Mouse (Mus musculus) limb, embryonic 10.5 days (tissue): Measurements from ENCODE around the gene Msantd1. TPM values are rescaled to one million over a fixed set of nuclear protein-coding genes. Genes with fewer than 3 reads are reported as not detected.
"Not testable (repeated sequence)": the region's sequence is repeated elsewhere in the genome, so short reads cannot be mapped to it uniquely, and the experiment has no call there.

Experiments used
- DNase-seq: peaks from one replicate; pipeline ENCODE4 v3.0.0-alpha.2; 2017; ENCODE audit warnings: low spot score
- H3K27ac ChIP-seq: fragments of 300-500 bp; sonication (generic); 2 replicates; pipeline ENCODE4 v1.5.1; 2016; ENCODE audit warnings: mild to moderate bottlenecking
- H3K27me3 ChIP-seq: fragments of 300-500 bp; sonication (generic); 2 replicates; pipeline ENCODE4 v1.6.1; 2016; ENCODE audit warnings: low read depth, mild to moderate bottlenecking; ENCODE audit not compliant: poor library complexity, severe bottlenecking
- H3K36me3 ChIP-seq: fragments of 300-500 bp; sonication (generic); 2 replicates; pipeline ENCODE4 v1.6.1; 2016; ENCODE audit warnings: mild to moderate bottlenecking, moderate library complexity
- H3K4me1 ChIP-seq: fragments of 300-500 bp; sonication (generic); 2 replicates; pipeline ENCODE4 v1.6.1; 2016
- H3K4me3 ChIP-seq: fragments of 300-500 bp; sonication (generic); 2 replicates; pipeline ENCODE4 v1.5.1; 2016; ENCODE audit warnings: mild to moderate bottlenecking, moderate library complexity
- H3K9me3 ChIP-seq: fragments of 300-500 bp; sonication (generic); replicated peaks from 2 replicates; pipeline ENCODE4 v1.6.1; 2016; ENCODE audit warnings: mild to moderate bottlenecking
- WGBS: fragments of 180-500 bp; shearing (Covaris S2); methylation state at CpG from one replicate; pipeline ENCODE4 v1.1.7; 2016; 5-methylcytosine and 5-hydroxymethylcytosine counted together
- polyA plus RNA-seq: library from polyadenylated mRNA; unstranded; fragments of >200 nt; fragmentation: Nextera tagmentation; extraction: Ambion mirVana; gene quantifications from 2 replicates; pipeline ENCODE4 v1.2.1, GENCODE M21; 2016

The Msantd1 gene
- polyA plus RNA-seq = 0.25 and 0.46 TPM in 2 replicates

GRCm38 (mm10) chr5:34907910-34908725, at the start of gene Msantd1:
Gene Msantd1, plus strand, starts transcription at chr5:34908012.
- 87% methylated on average over 6 of the region's 6 CpGs for WGBS
- H3K9me3 ChIP-seq = no peaks in the 10 kb centered on the region
- no peaks in the 10 kb centered on the region for H3K27me3 ChIP-seq
- H3K4me3 ChIP-seq = no peak within 1 kb of the TSS
- peak within 1 kb of the TSS; percentile 30; the same call in 1 of the 2 replicates for H3K27ac ChIP-seq
- H3K4me1 ChIP-seq = no peaks in the 10 kb centered on the region
- H3K36me3 ChIP-seq = peaks cover 76% of the 10 kb centered on the region
- no peak for DNase-seq

GRCm38 (mm10) chr5:34865367-34865766, 42.4 kb upstream of the Msantd1 start:
- H3K27me3 ChIP-seq = no peaks in the 10 kb centered on the region
- 94% methylated on average over 5 of the region's 5 CpGs for WGBS
- H3K9me3 ChIP-seq = no peaks in the 10 kb centered on the region
- no peak for DNase-seq
- no peak overlapping the region for H3K27ac ChIP-seq
- peaks cover 86% of the 10 kb centered on the region for H3K36me3 ChIP-seq
- no peaks in the 10 kb centered on the region for H3K4me1 ChIP-seq
- no peak overlapping the region for H3K4me3 ChIP-seq

- not testable (repeated sequence) for H3K4me1 ChIP-seq, H3K4me3 ChIP-seq, DNase-seq, H3K9me3 ChIP-seq, H3K27me3 ChIP-seq, H3K27ac ChIP-seq
- 94% methylated on average over 3 of the region's 3 CpGs for WGBS
- peaks cover 90% of the 10 kb centered on the region for H3K36me3 ChIP-seq
Observed at GRCm38 (mm10) chr5:34880307-34880706, 27.5 kb upstream of the Msantd1 start.

GRCm38 (mm10) chr5:34881023-34881422, 26.8 kb upstream of the Msantd1 start:
- no peak overlapping the region for H3K27ac ChIP-seq
- H3K4me3 ChIP-seq = no peak overlapping the region
- peaks cover 83% of the 10 kb centered on the region for H3K36me3 ChIP-seq
- H3K27me3 ChIP-seq = no peaks in the 10 kb centered on the region
- no peak for DNase-seq
- H3K9me3 ChIP-seq = no peaks in the 10 kb centered on the region
- H3K4me1 ChIP-seq = no peaks in the 10 kb centered on the region
- 96% methylated on average over 3 of the region's 3 CpGs for WGBS

GRCm38 (mm10) chr5:34885250-34885649, 22.6 kb upstream of the Msantd1 start:
- no peaks in the 10 kb centered on the region for H3K27me3 ChIP-seq
- H3K9me3 ChIP-seq = no peaks in the 10 kb centered on the region
- no peaks in the 10 kb centered on the region for H3K4me1 ChIP-seq
- WGBS = 94% methylated on average over 3 of the region's 3 CpGs
- no peak overlapping the region for H3K4me3 ChIP-seq
- DNase-seq = no peak
- no peak overlapping the region for H3K27ac ChIP-seq
- H3K36me3 ChIP-seq = peaks cover 78% of the 10 kb centered on the region

- H3K4me3 ChIP-seq = no peak overlapping the region
- no peaks in the 10 kb centered on the region for H3K9me3 ChIP-seq
- no peaks in the 10 kb centered on the region for H3K27me3 ChIP-seq
- H3K36me3 ChIP-seq = peaks cover 88% of the 10 kb centered on the region
- H3K4me1 ChIP-seq = no peaks in the 10 kb centered on the region
- no peak overlapping the region for H3K27ac ChIP-seq
- 94% methylated on average over 4 of the region's 4 CpGs for WGBS
- DNase-seq = no peak
Observed at GRCm38 (mm10) chr5:34889252-34889651, 18.6 kb upstream of the Msantd1 start.

- Histone ChIP-seq H3K4me3 (no peak overlapping the region), H3K4me1 (no peaks in the 10 kb centered on the region), H3K27me3 (no peaks in the 10 kb centered on the region), H3K9me3 (no peaks in the 10 kb centered on the region), H3K36me3 (peaks cover 99% of the 10 kb centered on the region), H3K27ac (no peak overlapping the region)
- DNase-seq = no peak
- 86% methylated on average over 3 of the region's 3 CpGs for WGBS
Observed at GRCm38 (mm10) chr5:34896697-34897453, 10.9 kb upstream of the Msantd1 start.

- DNase-seq = no peak
- Histone ChIP-seq H3K4me3 (no peak overlapping the region), H3K36me3 (peaks cover 97% of the 10 kb centered on the region), H3K27ac (no peak overlapping the region), H3K9me3 (no peaks in the 10 kb centered on the region), H3K4me1 (no peaks in the 10 kb centered on the region), H3K27me3 (no peaks in the 10 kb centered on the region)
- 98% methylated on average over 6 of the region's 6 CpGs for WGBS
Observed at GRCm38 (mm10) chr5:34899787-34900469, 7.9 kb upstream of the Msantd1 start.

- Histone ChIP-seq H3K27ac (no peak overlapping the region), H3K9me3 (no peaks in the 10 kb centered on the region), H3K27me3 (no peaks in the 10 kb centered on the region), H3K4me1 (no peaks in the 10 kb centered on the region), H3K36me3 (peaks cover 98% of the 10 kb centered on the region), H3K4me3 (no peak overlapping the region)
- no peak for DNase-seq
Observed at GRCm38 (mm10) chr5:34902371-34902770, 5.4 kb upstream of the Msantd1 start.

- H3K4me1 ChIP-seq = no peaks in the 10 kb centered on the region
- no peak overlapping the region for H3K27ac ChIP-seq
- H3K4me3 ChIP-seq = no peak overlapping the region
- WGBS = 94% methylated on average over 5 of the region's 5 CpGs
- no peak for DNase-seq
- peaks cover 98% of the 10 kb centered on the region for H3K36me3 ChIP-seq
- no peaks in the 10 kb centered on the region for H3K9me3 ChIP-seq
- H3K27me3 ChIP-seq = no peaks in the 10 kb centered on the region
Observed at GRCm38 (mm10) chr5:34902811-34903385, 4.9 kb upstream of the Msantd1 start.

- no peak overlapping the region for H3K27ac ChIP-seq
- H3K36me3 ChIP-seq = peaks cover 97% of the 10 kb centered on the region
- H3K4me1 ChIP-seq = no peaks in the 10 kb centered on the region
- DNase-seq = no peak
- H3K4me3 ChIP-seq = no peak overlapping the region
- no peaks in the 10 kb centered on the region for H3K9me3 ChIP-seq
- no peaks in the 10 kb centered on the region for H3K27me3 ChIP-seq
Observed at GRCm38 (mm10) chr5:34904412-34904811, 3.4 kb upstream of the Msantd1 start.

GRCm38 (mm10) chr5:34907230-34907629, 582 bp upstream of the Msantd1 start:
- 93% methylated on average over 4 of the region's 4 CpGs for WGBS
- Histone ChIP-seq H3K27ac (no peak overlapping the region), H3K36me3 (peaks cover 85% of the 10 kb centered on the region), H3K4me3 (no peak overlapping the region), H3K4me1 (no peaks in the 10 kb centered on the region), H3K9me3 (no peaks in the 10 kb centered on the region), H3K27me3 (no peaks in the 10 kb centered on the region)
- DNase-seq = no peak
